Mouse (Mus musculus) inflammation-experienced regulatory T-cells, adult 6 months (primary cell): ENCODE measurements at regions not wholly inside any gene's neighbourhood (a gene's known extent, or its start where the extent isn't known, plus 50 kb on each side); places are given as distances from the start of the nearest gene placed in this dataset.

Experiments
- ATAC-seq: one replicate; pipeline ENCODE4 v1.8.0; 2017

- no peak for ATAC-seq
Observed at GRCm38 (mm10) chr7:72592649-72593048, 286.2 kb upstream of the Mctp2 start.

- ATAC-seq: no peak
Observed at GRCm38 (mm10) chr7:72593259-72593658, 286.9 kb upstream of the Mctp2 start.

GRCm38 (mm10) chr7:72594741-72595140 lies 288.3 kb upstream of the Mctp2 start:
- ATAC-seq: no peak

GRCm38 (mm10) chr7:72596985-72597384 lies 290.6 kb upstream of the Mctp2 start:
- no peak for ATAC-seq

- no peak for ATAC-seq
Observed at GRCm38 (mm10) chr7:72601933-72602332, 295.5 kb upstream of the Mctp2 start.

GRCm38 (mm10) chr7:72609791-72610190 lies 303.4 kb upstream of the Mctp2 start:
- no peak for ATAC-seq

- ATAC-seq: no peak
Observed at GRCm38 (mm10) chr7:72615232-72615631, 308.8 kb upstream of the Mctp2 start.

GRCm38 (mm10) chr7:72627369-72627768 lies 321.0 kb upstream of the Mctp2 start:
- no peak for ATAC-seq

GRCm38 (mm10) chr7:72639566-72639965 lies 333.2 kb upstream of the Mctp2 start:
- no peak for ATAC-seq

GRCm38 (mm10) chr7:72675018-72675417 lies 368.6 kb upstream of the Mctp2 start:
- ATAC-seq: no peak

GRCm38 (mm10) chr7:72685803-72686202 lies 379.4 kb upstream of the Mctp2 start:
- no peak for ATAC-seq

- no peak for ATAC-seq
Observed at GRCm38 (mm10) chr7:72687356-72687755, 380.9 kb upstream of the Mctp2 start.

- no peak for ATAC-seq
Observed at GRCm38 (mm10) chr7:72691396-72691795, 385.0 kb upstream of the Mctp2 start.

GRCm38 (mm10) chr7:72691859-72692258 lies 385.5 kb upstream of the Mctp2 start:
- no peak for ATAC-seq

GRCm38 (mm10) chr7:72696736-72697135 lies 390.3 kb upstream of the Mctp2 start:
- no peak for ATAC-seq

- no peak for ATAC-seq
Observed at GRCm38 (mm10) chr7:72703652-72704341, 397.4 kb upstream of the Mctp2 start.

GRCm38 (mm10) chr7:72711193-72712131 lies 405.1 kb upstream of the Mctp2 start:
- no peak for ATAC-seq

- no peak for ATAC-seq
Observed at GRCm38 (mm10) chr7:72715401-72715800, 409.0 kb upstream of the Mctp2 start.

GRCm38 (mm10) chr7:72716051-72716450 lies 409.6 kb upstream of the Mctp2 start:
- ATAC-seq: no peak

- ATAC-seq: no peak
Observed at GRCm38 (mm10) chr7:72726214-72726854, 419.9 kb upstream of the Mctp2 start.

GRCm38 (mm10) chr7:72737792-72738191 lies 431.4 kb upstream of the Mctp2 start:
- ATAC-seq: no peak

GRCm38 (mm10) chr7:72738324-72738944 lies 432.0 kb upstream of the Mctp2 start:
- ATAC-seq: no peak

- no peak for ATAC-seq
Observed at GRCm38 (mm10) chr7:72742376-72742775, 436.0 kb upstream of the Mctp2 start.
